Mouse (Mus musculus) MEL (cell line): ENCODE data around the gene Ankmy2.

Source experiments
- CTCF ChIP-seq, 3 experiments: IDR thresholded peaks in 2 of 3; conservative IDR thresholded peaks in 1 of 3; 2 replicates each; pipeline ENCODE4 v1.5.1; 2011 to 2012; ENCODE audit warnings: low read length in 3 of 3, low read depth in 2 of 3, mild to moderate bottlenecking in 2 of 3, improper control_type of control experiment in 1 of 3, inconsistent platforms in 1 of 3, mixed read lengths in 1 of 3, moderate library complexity in 1 of 3; ENCODE audit not compliant: control insufficient read depth in 1 of 3, insufficient read depth in 1 of 3, poor library complexity in 1 of 3, severe bottlenecking in 1 of 3
- ELF1 ChIP-seq: IDR thresholded peaks from 2 replicates; pipeline ENCODE4 v1.6.1; 2014; ENCODE audit warnings: low read depth, mild to moderate bottlenecking, inconsistent platforms, low read length, improper control_type of control experiment, moderate library complexity
- MEF2A ChIP-seq: IDR thresholded peaks from 2 replicates; pipeline ENCODE4 v1.6.1; 2014; ENCODE audit warnings: low read depth, mild to moderate bottlenecking, inconsistent platforms, low read length, improper control_type of control experiment; ENCODE audit not compliant: poor library complexity, insufficient replicate concordance, severe bottlenecking; ENCODE audit errors: extremely low read depth
- MYB ChIP-seq: IDR thresholded peaks from 2 replicates; pipeline ENCODE4 v1.6.1; 2011; ENCODE audit warnings: mild to moderate bottlenecking, low read depth, low read length, improper control_type of control experiment
- POLR2A ChIP-seq, 2 experiments: IDR thresholded peaks; 2 replicates each; pipeline ENCODE4 v1.6.1; 2011 to 2012; ENCODE audit warnings: low read length in 2 of 2, mild to moderate bottlenecking in 2 of 2, control low read depth in 1 of 2, improper control_type of control experiment in 1 of 2, low read depth in 1 of 2, moderate library complexity in 1 of 2; ENCODE audit not compliant: control insufficient read depth in 1 of 2, insufficient read depth in 1 of 2, poor library complexity in 1 of 2
- ZMIZ1 ChIP-seq: IDR thresholded peaks from 2 replicates; pipeline ENCODE4 v1.6.1; 2012; ENCODE audit warnings: low read depth, mild to moderate bottlenecking, inconsistent platforms, low read length, improper control_type of control experiment, moderate library complexity
- ZNF384 ChIP-seq: IDR thresholded peaks from 2 replicates; pipeline ENCODE4 v1.6.1; 2012; ENCODE audit warnings: low read depth, mild to moderate bottlenecking, inconsistent platforms, low read length, improper control_type of control experiment

- no peak for TF ChIP-seq POLR2A (IDR thresholded peaks at IDR 0.05; ENCODE audit: control insufficient read depth in 1 of 2, insufficient read depth in 1 of 2, low read depth in 1 of 2, low read length in 2 of 2, poor library complexity in 1 of 2)
- TF ChIP-seq CTCF (IDR thresholded peaks at IDR 0.05 in 2 of 3, conservative IDR thresholded peaks at IDR 0.05 in 1 of 3; ENCODE audit: control insufficient read depth in 1 of 3, insufficient read depth in 1 of 3, low read depth in 2 of 3, low read length in 3 of 3, poor library complexity in 1 of 3, severe bottlenecking in 1 of 3) = no peak
- no peak for TF ChIP-seq ZMIZ1
- no peak for TF ChIP-seq MYB
- no peak for TF ChIP-seq MEF2A
- no peak for TF ChIP-seq ELF1
- no peak for TF ChIP-seq ZNF384
Measured at GRCm38 (mm10) chr12:36194976-36195375, 38.1 kb downstream of the Ankmy2 start.
